Mouse (Mus musculus) heart, postnatal 36 days (tissue): ENCODE data around the gene Vax2. TPM values are rescaled to one million over a fixed set of nuclear protein-coding genes. Genes with fewer than 3 reads are reported as not detected.

ENCODE experiments used
- DNase-seq, 2 experiments: peaks; one replicate each; pipeline ENCODE4 v3.0.0; 2021 to 2022
- intact Hi-C: fragments of 180-260 bp; cut with DNase I; formaldehyde crosslinking; loops from one replicate; pipeline ENCODE4 v1.15.1; 2025
- total RNA-seq, 2 experiments: library from RNA; stranded (reverse); gene quantifications; 2 replicates each; pipeline ENCODE4 v1.2.3; 2021

Vax2 gene
- total RNA-seq = not detected

GRCm38 (mm10) chr6:83711067-83711675, at the start of gene Vax2:
TSS of gene Vax2 (plus strand) at chr6:83711264.
- intact Hi-C loops = no loop called here
- DNase-seq = peak; percentile 64 to 65

- DNase-seq = no peak
- intact Hi-C loops = no loop called here
Measured at GRCm38 (mm10) chr6:83665009-83665408, 46.1 kb upstream of the Vax2 start.

- peak; percentile 54 to 73 for DNase-seq
- intact Hi-C loops = loop anchor here (1.0 to 5.0 kb wide), 3 partner anchors 90 to 459 kb away; no protein-coding TSS in a partner anchor
Measured at GRCm38 (mm10) chr6:83673395-83673794, 37.7 kb upstream of the Vax2 start.

- intact Hi-C loops = no loop called here
- no peak for DNase-seq
Measured at GRCm38 (mm10) chr6:83677757-83678156, 33.3 kb upstream of the Vax2 start, which contains the start of gene Cd207. TSS of gene Cd207 (minus strand) at chr6:83677857.

GRCm38 (mm10) chr6:83689374-83689773, 21.7 kb upstream of the Vax2 start:
- DNase-seq = no peak
- intact Hi-C loops = no loop called here

- intact Hi-C loops = loop anchor here (2.0 kb wide), 1 partner anchor 89 kb away; no protein-coding TSS in a partner anchor
- DNase-seq = peak; percentile 44 to 55
Measured at GRCm38 (mm10) chr6:83690277-83690676, 20.8 kb upstream of the Vax2 start.

- no peak for DNase-seq
- intact Hi-C loops = loop anchor here (2.0 kb wide), 1 partner anchor 88 kb away; no protein-coding TSS in a partner anchor
Measured at GRCm38 (mm10) chr6:83690936-83691335, 20.1 kb upstream of the Vax2 start.

- intact Hi-C loops = loop anchor here (1.0 kb wide), 1 partner anchor 38 kb away; no protein-coding TSS in a partner anchor
- DNase-seq = no peak
Measured at GRCm38 (mm10) chr6:83692962-83693361, 18.1 kb upstream of the Vax2 start.

GRCm38 (mm10) chr6:83693835-83694234, 17.2 kb upstream of the Vax2 start:
- intact Hi-C loops = loop anchor here (1.0 kb wide), 1 partner anchor 37 kb away; no protein-coding TSS in a partner anchor
- peak; percentile 47 to 48 for DNase-seq

- intact Hi-C loops = no loop called here
- no peak for DNase-seq
Measured at GRCm38 (mm10) chr6:83695731-83696130, 15.3 kb upstream of the Vax2 start.

GRCm38 (mm10) chr6:83696684-83697083, 14.4 kb upstream of the Vax2 start:
- DNase-seq = no peak
- intact Hi-C loops = no loop called here

- intact Hi-C loops = no loop called here
- DNase-seq = no peak
Measured at GRCm38 (mm10) chr6:83697932-83698331, 13.1 kb upstream of the Vax2 start.

- DNase-seq = no peak
- intact Hi-C loops = no loop called here
Measured at GRCm38 (mm10) chr6:83699971-83700370, 11.1 kb upstream of the Vax2 start.

GRCm38 (mm10) chr6:83701001-83701400, 10.1 kb upstream of the Vax2 start:
- intact Hi-C loops = no loop called here
- DNase-seq = no peak

- no peak for DNase-seq
- intact Hi-C loops = loop anchor here (2.0 kb wide), 1 partner anchor 14 kb away; no protein-coding TSS in a partner anchor
Measured at GRCm38 (mm10) chr6:83702146-83702999, 8.7 kb upstream of the Vax2 start.

GRCm38 (mm10) chr6:83703000-83703721, 7.9 kb upstream of the Vax2 start:
- intact Hi-C loops = loop anchor here (2.0 kb wide), 1 partner anchor 14 kb away; no protein-coding TSS in a partner anchor
- no peak for DNase-seq

GRCm38 (mm10) chr6:83703722-83704078, 7.4 kb upstream of the Vax2 start:
- intact Hi-C loops = loop anchor here (2.0 kb wide), 1 partner anchor 13 kb away; no protein-coding TSS in a partner anchor
- no peak for DNase-seq

GRCm38 (mm10) chr6:83704294-83704693, 6.8 kb upstream of the Vax2 start:
- intact Hi-C loops = no loop called here
- no peak for DNase-seq

- intact Hi-C loops = no loop called here
Measured at GRCm38 (mm10) chr6:83704701-83705100, 6.4 kb upstream of the Vax2 start.

GRCm38 (mm10) chr6:83707738-83708510, 3.1 kb upstream of the Vax2 start:
- no peak for DNase-seq
- intact Hi-C loops = no loop called here

More at GRCm38 (mm10) chr6:83704701-83705100, 6.4 kb upstream of the Vax2 start:
- DNase-seq = no peak
